Mouse (Mus musculus) ES-Bruce4 (cell line): Measurements from ENCODE around the gene Wdr27. TPM values are rescaled to one million over a fixed set of nuclear protein-coding genes. Genes with fewer than 3 reads are reported as not detected.
"Not testable (repeated sequence)": the region's sequence is repeated elsewhere in the genome, so short reads cannot be mapped to it uniquely, and the experiment has no call there.

ENCODE experiments used
- H3K27ac ChIP-seq: 2 replicates; pipeline ENCODE4 v1.5.1; 2012; ENCODE audit warnings: low read length, inconsistent platforms; ENCODE audit not compliant: insufficient read depth
- H3K27me3 ChIP-seq: 2 replicates; pipeline ENCODE4 v1.6.1; 2012; ENCODE audit warnings: mild to moderate bottlenecking, low read length, inconsistent platforms; ENCODE audit not compliant: control insufficient read depth, poor library complexity, insufficient read depth, severe bottlenecking
- H3K36me3 ChIP-seq: 2 replicates; pipeline ENCODE4 v1.6.1; 2012; ENCODE audit warnings: inconsistent platforms, mild to moderate bottlenecking, low read length, moderate library complexity; ENCODE audit not compliant: control insufficient read depth, poor library complexity, insufficient read depth, severe bottlenecking
- H3K4me1 ChIP-seq: one replicate; pipeline ENCODE4 v1.8.1; 2011; ENCODE audit warnings: low read length; ENCODE audit not compliant: control insufficient read depth, insufficient read depth
- H3K4me3 ChIP-seq: 2 replicates; pipeline ENCODE4 v1.5.1; 2011; ENCODE audit warnings: low read depth, mild to moderate bottlenecking, low read length
- H3K9ac ChIP-seq: 2 replicates; pipeline ENCODE4 v1.6.1; 2012; ENCODE audit warnings: low read depth, mild to moderate bottlenecking, inconsistent platforms; ENCODE audit not compliant: poor library complexity, severe bottlenecking
- H3K9me3 ChIP-seq: replicated peaks from 2 replicates; pipeline ENCODE4 v1.6.1; 2012; ENCODE audit warnings: mild to moderate bottlenecking, low read length, inconsistent platforms; ENCODE audit not compliant: control insufficient read depth, poor library complexity, insufficient read depth, severe bottlenecking
- CTCF ChIP-seq: IDR thresholded peaks from one replicate; pipeline ENCODE4 v1.8.1; 2011; ENCODE audit warnings: low read depth, low read length
- EP300 ChIP-seq: IDR thresholded peaks from 2 replicates; pipeline ENCODE4 v1.6.1; 2011; ENCODE audit warnings: low read depth, low read length; ENCODE audit not compliant: insufficient read depth
- POLR2A ChIP-seq: IDR thresholded peaks from one replicate; pipeline ENCODE4 v1.8.1; 2011; ENCODE audit warnings: low read length; ENCODE audit not compliant: insufficient read depth
- polyA plus RNA-seq: library from polyadenylated mRNA; stranded (reverse); fragments of >200 nt; gene quantifications from 2 replicates; pipeline ENCODE4 v1.2.4, GENCODE M21; 2011; ENCODE audit warnings: low read depth; ENCODE audit not compliant: missing spikeins, insufficient read depth, insufficient read length

Gene Wdr27
- polyA plus RNA-seq, 1 experiment: 1.8 TPM

- no peaks in the 10 kb centered on the region for H3K36me3 ChIP-seq
- H3K27me3 ChIP-seq: no peaks in the 10 kb centered on the region
- H3K4me1 ChIP-seq: no peaks in the 10 kb centered on the region
- no peak overlapping the region for H3K27ac ChIP-seq
- H3K4me3 ChIP-seq: no peak overlapping the region
- no peak overlapping the region for H3K9ac ChIP-seq
- no peak for TF ChIP-seq CTCF
- TF ChIP-seq POLR2A: no peak
- no peak for TF ChIP-seq EP300
- no peaks in the 10 kb centered on the region for H3K9me3 ChIP-seq
Observed at GRCm38 (mm10) chr17:14904206-14904605, 38.8 kb downstream of the Wdr27 start.

DNA sequence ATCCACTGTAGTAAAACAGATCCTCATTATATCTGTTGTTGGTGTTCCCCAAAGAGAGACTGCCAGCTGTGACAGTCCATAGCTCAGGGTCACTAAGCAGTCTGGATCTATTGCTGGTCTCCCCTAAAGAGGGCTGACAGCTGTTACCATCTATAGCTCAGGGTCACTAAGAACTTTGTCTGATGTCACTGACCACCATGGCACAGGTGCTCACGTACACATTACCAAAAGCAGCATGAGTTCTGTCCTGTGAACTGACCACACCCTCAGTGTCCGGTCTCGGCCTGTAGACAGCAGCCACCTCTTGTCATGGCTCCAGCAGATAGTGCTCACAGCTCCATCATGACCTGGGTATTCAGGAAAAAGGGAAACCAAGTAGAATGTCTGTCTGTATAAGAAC, 39.7 kb downstream of the Wdr27 start:
- no peak for TF ChIP-seq POLR2A
- no peak for TF ChIP-seq CTCF
- no peak for TF ChIP-seq EP300
- H3K4me1 ChIP-seq: no peaks in the 10 kb centered on the region
- H3K9ac ChIP-seq: no peak overlapping the region
- H3K4me3 ChIP-seq: no peak overlapping the region
- no peaks in the 10 kb centered on the region for H3K9me3 ChIP-seq
- H3K36me3 ChIP-seq: no peaks in the 10 kb centered on the region
- no peak overlapping the region for H3K27ac ChIP-seq
- H3K27me3 ChIP-seq: no peaks in the 10 kb centered on the region

DNA sequence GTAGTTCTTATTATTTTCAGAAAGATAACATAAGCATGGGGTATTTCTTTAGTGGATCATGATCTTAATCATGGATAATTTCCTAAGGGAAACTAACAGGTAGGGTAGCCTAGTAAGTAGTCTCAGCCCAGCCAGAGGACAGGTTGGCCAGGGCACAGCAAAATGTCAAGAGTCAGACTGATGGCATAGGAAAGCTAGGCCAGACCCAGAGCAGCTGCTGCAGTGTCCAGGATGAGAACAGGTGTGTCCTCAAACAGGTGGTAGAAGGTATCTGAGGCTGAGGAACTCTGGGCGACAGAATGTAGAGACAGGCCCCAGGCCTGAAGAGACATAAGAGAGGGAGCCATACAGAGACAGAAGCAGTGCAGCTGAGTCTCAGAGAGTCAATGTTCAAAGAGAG, 44.0 kb downstream of the Wdr27 start:
- TF ChIP-seq CTCF: no peak
- no peak for TF ChIP-seq POLR2A
- no peak for TF ChIP-seq EP300
- no peaks in the 10 kb centered on the region for H3K27me3 ChIP-seq
- no peaks in the 10 kb centered on the region for H3K9me3 ChIP-seq
- H3K36me3 ChIP-seq: no peaks in the 10 kb centered on the region
- H3K27ac ChIP-seq: no peak overlapping the region
- no peaks in the 10 kb centered on the region for H3K4me1 ChIP-seq
- no peak overlapping the region for H3K9ac ChIP-seq
- no peak overlapping the region for H3K4me3 ChIP-seq

DNA sequence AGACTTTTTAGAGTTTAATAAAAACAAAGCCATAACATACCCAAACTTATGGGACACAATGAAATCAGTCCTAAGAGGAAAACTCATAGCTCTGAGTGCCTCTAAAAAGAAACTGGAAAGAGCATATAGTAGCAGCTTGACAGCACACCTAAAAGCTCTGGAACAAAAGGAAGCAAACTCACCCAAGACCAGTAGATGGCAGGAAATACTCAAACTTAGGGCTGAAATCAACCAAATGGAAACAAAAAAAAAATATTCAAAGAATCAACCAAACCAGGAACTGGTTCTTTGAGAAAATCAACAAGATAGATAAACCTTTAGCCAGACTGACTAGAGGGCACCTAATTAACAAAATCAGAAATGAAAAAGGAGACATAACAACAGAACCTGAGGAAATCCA, 47.9 kb downstream of the Wdr27 start:
- H3K27ac ChIP-seq, H3K9ac ChIP-seq, H3K4me3 ChIP-seq, H3K36me3 ChIP-seq, H3K27me3 ChIP-seq, H3K4me1 ChIP-seq, H3K9me3 ChIP-seq: not testable (repeated sequence)

DNA sequence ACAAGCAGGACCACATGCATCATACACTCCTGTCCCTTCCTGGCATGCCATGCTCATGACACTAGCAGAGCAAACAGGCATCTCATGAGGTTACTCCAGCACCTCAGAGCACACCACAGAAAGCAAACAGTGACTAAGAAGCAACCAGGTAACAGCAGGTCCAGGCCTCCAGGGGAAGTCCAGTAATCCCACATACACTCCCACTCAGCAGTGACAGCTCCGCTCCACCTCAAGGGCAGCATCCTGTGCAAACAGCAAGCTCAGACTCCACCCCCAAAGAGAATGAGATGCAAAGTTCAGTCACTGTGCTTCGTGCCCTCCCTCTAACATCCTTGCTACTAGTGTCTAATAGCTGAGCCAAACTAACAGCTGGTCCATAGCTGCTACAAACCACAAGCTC, 56.0 kb downstream of the Wdr27 start:
- Histone ChIP-seq H3K4me1 (no peaks in the 10 kb centered on the region), H3K27me3 (no peaks in the 10 kb centered on the region), H3K36me3 (no peaks in the 10 kb centered on the region), H3K9ac (no peak overlapping the region), H3K4me3 (no peak overlapping the region), H3K27ac (no peak overlapping the region), H3K9me3 (no peaks in the 10 kb centered on the region)
- TF ChIP-seq CTCF (no peak), EP300 (no peak), POLR2A (no peak)

- no peak overlapping the region for H3K27ac ChIP-seq
- H3K36me3 ChIP-seq: no peaks in the 10 kb centered on the region
- no peak overlapping the region for H3K4me3 ChIP-seq
- TF ChIP-seq CTCF: no peak
- TF ChIP-seq EP300: no peak
- no peak for TF ChIP-seq POLR2A
- no peak overlapping the region for H3K9ac ChIP-seq
- H3K9me3 ChIP-seq: peaks cover 3% of the 10 kb centered on the region; the same call in 1 of the 2 replicates
- no peaks in the 10 kb centered on the region for H3K4me1 ChIP-seq
- no peaks in the 10 kb centered on the region for H3K27me3 ChIP-seq
Observed at GRCm38 (mm10) chr17:14874656-14875204, 68.2 kb downstream of the Wdr27 start.
